Mouse (Mus musculus) urinary bladder, adult 2 months (tissue): ENCODE data around the gene Hsd3b7. TPM values are rescaled to one million over a fixed set of nuclear protein-coding genes. Genes with fewer than 3 reads are reported as not detected.
"Not testable (repeated sequence)": the region's sequence is repeated elsewhere in the genome, so short reads cannot be mapped to it uniquely, and the experiment has no call there.

ENCODE experiments used
- DNase-seq: peaks from one replicate; pipeline ENCODE4 v3.0.0; 2022; ENCODE audit warnings: low spot score
- polyA plus RNA-seq: library from polyadenylated mRNA; depleted of rRNA; stranded (reverse); fragments of >200 nt; gene quantifications from 2 replicates; pipeline ENCODE4 v1.2.3, GENCODE M21; 2012; rRNA removed

Hsd3b7 gene
- polyA plus RNA-seq, 1 experiment: 77.6 TPM

- no peak for DNase-seq
These were observed 16.6 kb downstream of the Hsd3b7 start for GRCm38 (mm10) chr7:127817053-127817452.

DNA sequence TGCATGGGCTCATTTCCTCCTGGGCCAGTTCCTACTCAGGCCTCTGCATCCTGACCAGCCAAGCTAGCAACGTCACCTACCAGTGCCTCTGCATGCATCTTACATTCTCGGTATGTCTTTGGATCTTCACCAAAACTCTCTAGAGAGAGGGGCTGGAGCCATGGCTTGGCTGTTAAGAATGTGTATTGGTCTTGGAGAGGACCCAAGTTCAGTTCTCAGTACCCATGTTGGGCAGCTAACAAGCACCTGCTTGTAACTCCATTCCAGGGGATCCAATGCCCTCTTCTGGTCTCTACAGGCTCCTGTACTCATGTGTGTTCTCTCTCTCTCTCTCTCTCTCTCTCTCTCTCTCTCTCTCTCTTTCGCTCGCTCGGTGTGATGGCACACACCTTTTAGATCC is 17.4 kb downstream of the Hsd3b7 start:
- DNase-seq: no peak

- no peak for DNase-seq
These were observed 20.6 kb downstream of the Hsd3b7 start for GRCm38 (mm10) chr7:127820836-127821509.

DNA sequence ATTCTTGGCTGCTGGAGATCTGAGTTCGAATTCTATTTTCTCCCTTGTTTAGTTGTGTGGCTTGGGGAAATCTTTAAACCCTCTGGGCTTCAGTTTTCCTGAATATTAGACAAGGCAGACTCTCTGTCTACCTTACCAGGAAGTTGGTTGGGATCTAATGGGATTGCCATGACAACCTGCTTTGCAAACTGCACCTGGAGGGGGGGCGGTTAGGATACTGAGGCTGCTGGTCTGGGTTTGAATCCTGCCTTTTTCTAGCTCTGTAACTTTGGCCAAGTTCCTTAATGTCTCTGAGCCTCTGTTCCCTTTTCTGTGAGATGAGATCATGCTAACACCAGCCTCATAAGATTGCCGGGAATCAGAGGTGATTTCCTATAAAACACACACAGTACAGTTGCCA is 22.1 kb downstream of the Hsd3b7 start:
- no peak for DNase-seq

DNA sequence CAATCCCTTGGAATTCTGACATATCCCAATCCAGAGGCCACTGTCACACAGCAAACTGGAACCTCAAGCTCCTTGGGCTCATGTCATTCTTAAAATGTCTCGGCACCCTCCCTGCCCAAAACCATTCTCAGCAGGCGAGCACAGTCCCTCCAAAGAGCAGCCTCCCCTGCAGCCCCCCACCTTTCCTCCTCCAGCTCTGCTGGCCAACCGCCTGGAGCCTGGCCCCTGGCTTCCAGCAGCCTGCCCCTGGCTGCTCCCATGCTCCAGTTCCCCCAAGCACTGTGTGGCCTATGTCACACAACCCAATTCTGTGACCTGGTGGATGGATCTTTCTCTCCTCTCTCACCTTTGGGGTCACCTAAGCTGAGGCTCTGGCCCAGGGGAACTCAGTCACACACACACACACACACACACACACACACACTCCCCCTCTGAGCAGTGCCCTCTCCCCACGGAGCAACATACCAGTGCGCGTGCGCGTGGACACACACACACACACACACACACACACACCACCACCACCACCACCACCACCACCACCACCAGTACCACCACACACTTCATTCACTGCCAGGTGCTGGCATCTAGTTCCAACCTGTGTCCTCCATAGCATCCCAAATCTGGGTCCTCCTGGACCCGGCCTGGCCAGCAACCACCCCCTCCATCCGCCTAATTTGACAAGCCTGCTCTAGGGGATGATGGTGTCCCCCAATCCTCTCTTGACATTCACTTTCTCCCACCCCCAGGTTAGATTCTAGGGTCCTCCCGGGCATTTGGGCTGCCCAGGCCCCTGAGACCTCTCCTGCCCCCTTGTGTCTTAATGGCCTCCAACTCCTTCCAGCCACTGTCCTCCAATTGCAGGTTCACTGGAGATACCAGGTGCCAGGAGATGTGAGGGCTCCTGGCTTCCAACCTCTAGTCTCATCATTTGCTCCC is 23.1 kb downstream of the Hsd3b7 start:
- no peak for DNase-seq

GRCm38 (mm10) chr7:127824176-127824871 is 23.9 kb downstream of the Hsd3b7 start, which contains the start of the genes Stx4a and Stx1b:
Stx4a (plus strand) TSS chr7:127824294.
Stx1b (minus strand) TSS chr7:127824549.
- no peak for DNase-seq

DNA sequence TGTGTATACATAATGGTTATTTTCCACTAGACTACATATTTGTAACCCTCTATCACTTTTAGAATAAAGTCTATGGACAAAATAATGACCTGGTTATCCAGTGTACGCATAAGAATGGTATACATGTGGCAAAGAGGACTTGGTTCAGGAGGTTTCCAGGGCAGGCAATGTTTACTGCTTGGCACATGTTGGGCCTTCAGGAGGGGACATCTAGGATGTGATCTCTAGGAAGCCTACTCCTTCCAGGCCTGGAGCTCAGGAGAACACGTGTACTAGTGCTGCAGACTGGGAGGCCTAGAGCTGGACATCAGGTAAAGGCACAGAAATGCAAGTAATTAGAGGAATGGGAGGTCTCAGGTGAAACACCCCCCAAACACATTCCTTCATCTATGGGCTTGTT is 35.1 kb downstream of the Hsd3b7 start:
- DNase-seq: no peak

GRCm38 (mm10) chr7:127837473-127837872 is 37.1 kb downstream of the Hsd3b7 start:
- no peak for DNase-seq

- DNase-seq: not testable (repeated sequence)
These were observed 37.5 kb downstream of the Hsd3b7 start for GRCm38 (mm10) chr7:127837878-127838277.

- not testable (repeated sequence) for DNase-seq
These were observed 39.6 kb downstream of the Hsd3b7 start for GRCm38 (mm10) chr7:127840031-127840430.

GRCm38 (mm10) chr7:127840886-127841285 is 40.5 kb downstream of the Hsd3b7 start:
- no peak for DNase-seq

DNA sequence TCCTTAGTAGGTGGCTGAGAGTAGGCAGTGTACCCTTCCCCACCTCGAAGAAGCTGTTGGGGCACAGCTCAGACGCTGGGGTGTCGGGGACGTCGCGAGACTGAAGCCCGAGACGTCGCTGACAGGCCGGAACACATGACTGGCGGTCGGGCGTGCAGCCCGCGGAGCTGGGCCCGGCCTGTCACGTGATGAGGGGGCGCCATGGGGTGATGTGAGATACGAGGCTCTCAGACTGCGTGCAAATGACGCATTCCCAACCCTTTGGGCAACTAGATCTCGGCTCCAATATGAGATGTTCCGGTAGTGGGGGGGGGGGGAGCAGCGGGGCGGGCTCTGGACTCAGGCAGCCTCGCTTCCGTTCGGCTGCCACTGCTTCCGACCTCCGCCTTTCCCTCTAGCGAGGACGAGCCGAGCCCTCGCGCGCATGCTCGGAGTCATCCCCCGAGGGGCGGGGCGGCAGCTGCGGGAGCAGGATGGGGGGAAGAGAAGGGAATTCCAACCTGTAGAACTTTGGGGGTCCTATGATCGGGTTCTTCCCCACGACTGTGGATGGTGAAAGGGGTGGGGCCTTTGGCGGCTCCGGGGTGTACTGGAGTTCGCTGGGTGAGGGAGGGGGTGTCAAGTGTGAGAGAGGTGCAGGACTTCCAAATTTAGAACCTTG is 41.1 kb downstream of the Hsd3b7 start:
- peak; percentile 86 for DNase-seq

- peak; percentile 52 for DNase-seq
These were observed 41.8 kb downstream of the Hsd3b7 start for GRCm38 (mm10) chr7:127842001-127842718.

- DNase-seq: no peak
These were observed 49.8 kb downstream of the Hsd3b7 start for GRCm38 (mm10) chr7:127849973-127850875.

- no peak for DNase-seq
These were observed 50.5 kb downstream of the Hsd3b7 start for GRCm38 (mm10) chr7:127850906-127851305.

Other genes starting within 250 kb of the Hsd3b7 start
- gene Tmem265, start 239.2 kb upstream of the Hsd3b7 start, polyA plus RNA-seq: 2.1 TPM in 1 of 2 replicates, not detected in the other
- 72.2 and 75.4 TPM in 2 replicates for gene Phkg2, start 227.3 kb upstream of the Hsd3b7 start, polyA plus RNA-seq
- gene Ccdc189, start 212.0 kb upstream of the Hsd3b7 start, polyA plus RNA-seq: 7.0 and 7.4 TPM in 2 replicates
- 39.7 and 41.8 TPM in 2 replicates for gene Rnf40, start 211.8 kb upstream of the Hsd3b7 start, polyA plus RNA-seq
- 10.7 and 12.8 TPM in 2 replicates for gene Zfp629, start 184.8 kb upstream of the Hsd3b7 start, polyA plus RNA-seq
- gene Bcl7c, start 91.7 kb upstream of the Hsd3b7 start, polyA plus RNA-seq: 26.0 and 30.3 TPM in 2 replicates
- 11.0 and 13.7 TPM in 2 replicates for gene Ctf1, start 87.9 kb upstream of the Hsd3b7 start, polyA plus RNA-seq
- gene Ctf2, start 68.4 kb upstream of the Hsd3b7 start, polyA plus RNA-seq: not detected in 2 replicates
- gene Fbxl19, start 56.1 kb upstream of the Hsd3b7 start, polyA plus RNA-seq: 14.5 and 15.5 TPM in 2 replicates
- gene Orai3, start 30.8 kb upstream of the Hsd3b7 start, polyA plus RNA-seq: 36.0 and 42.3 TPM in 2 replicates
- 4.8 and 13.9 TPM in 2 replicates for gene Setd1a, start 23.9 kb upstream of the Hsd3b7 start, polyA plus RNA-seq
- 0.21 TPM in 1 of 2 replicates, not detected in the other for gene Gm49388, start 15.0 kb upstream of the Hsd3b7 start, polyA plus RNA-seq
- gene Stx4a, start 23.7 kb downstream of the Hsd3b7 start, polyA plus RNA-seq: 161 and 178 TPM in 2 replicates
- gene Stx1b, start 23.9 kb downstream of the Hsd3b7 start, polyA plus RNA-seq: 6.4 and 6.9 TPM in 2 replicates
- gene Zfp646, start 75.6 kb downstream of the Hsd3b7 start, polyA plus RNA-seq: 12.2 and 15.6 TPM in 2 replicates
- 2.9 and 4.1 TPM in 2 replicates for gene Zfp668, start 76.2 kb downstream of the Hsd3b7 start, polyA plus RNA-seq
- gene Prss53, start 90.4 kb downstream of the Hsd3b7 start, polyA plus RNA-seq: 2.9 and 3.9 TPM in 2 replicates
- gene Gm21974, start 94.8 kb downstream of the Hsd3b7 start, polyA plus RNA-seq: not detected in 2 replicates
- 204 and 211 TPM in 2 replicates for gene Vkorc1, start 95.0 kb downstream of the Hsd3b7 start, polyA plus RNA-seq
- 71.8 and 76.9 TPM in 2 replicates for gene Bckdk, start 103.5 kb downstream of the Hsd3b7 start, polyA plus RNA-seq
- 27.2 and 31.9 TPM in 2 replicates for gene Kat8, start 111.9 kb downstream of the Hsd3b7 start, polyA plus RNA-seq
- gene Prss8, start 129.5 kb downstream of the Hsd3b7 start, polyA plus RNA-seq: 54.6 and 66.0 TPM in 2 replicates
- gene Prss36, start 146.1 kb downstream of the Hsd3b7 start, polyA plus RNA-seq: 10.2 and 13.5 TPM in 2 replicates
- 388 and 390 TPM in 2 replicates for gene Fus, start 166.9 kb downstream of the Hsd3b7 start, polyA plus RNA-seq
- gene Pycard, start 193.3 kb downstream of the Hsd3b7 start, polyA plus RNA-seq: 57.9 and 68.3 TPM in 2 replicates
- gene Trim72, start 203.3 kb downstream of the Hsd3b7 start, polyA plus RNA-seq: 0.78 and 0.91 TPM in 2 replicates